Mouse (Mus musculus) midbrain, embryonic 16.5 days (tissue): ENCODE data around the gene Abi3. TPM values are rescaled to one million over a fixed set of nuclear protein-coding genes. Genes with fewer than 3 reads are reported as not detected.

Source experiments
- ATAC-seq: fragments of 200-750 bp; cut with Nextera tagmentation; 2 replicates; pipeline ENCODE4 v1.8.0; 2017; ENCODE audit warnings: moderate TSS enrichment
- H3K27ac ChIP-seq: fragments of 300-500 bp; sonication (generic); 2 replicates; pipeline ENCODE4 v1.5.1; 2014; ENCODE audit warnings: mild to moderate bottlenecking, low read length, mixed read lengths
- H3K27me3 ChIP-seq: fragments of 300-500 bp; sonication (generic); 2 replicates; pipeline ENCODE4 v1.6.1; 2014; ENCODE audit warnings: low read depth, low read length, mixed read lengths; ENCODE audit not compliant: control insufficient read depth, insufficient read depth
- H3K36me3 ChIP-seq: fragments of 300-500 bp; sonication (generic); 2 replicates; pipeline ENCODE4 v1.6.1; 2014; ENCODE audit warnings: mild to moderate bottlenecking, low read length, moderate library complexity, mixed read lengths; ENCODE audit not compliant: control insufficient read depth, insufficient read depth
- H3K4me1 ChIP-seq: fragments of 300-500 bp; sonication (generic); 2 replicates; pipeline ENCODE4 v1.6.1; 2014; ENCODE audit warnings: mild to moderate bottlenecking, low read length, mixed read lengths; ENCODE audit not compliant: control insufficient read depth, insufficient read depth
- H3K4me2 ChIP-seq: fragments of 300-500 bp; sonication (generic); 2 replicates; pipeline ENCODE4 v1.6.1; 2014; ENCODE audit warnings: mild to moderate bottlenecking, low read length, mixed read lengths
- H3K4me3 ChIP-seq: fragments of 300-500 bp; sonication (generic); 2 replicates; pipeline ENCODE4 v1.5.1; 2014; ENCODE audit warnings: low read depth, mild to moderate bottlenecking, low read length, moderate library complexity, mixed read lengths
- H3K9ac ChIP-seq: fragments of 300-500 bp; sonication (generic); 2 replicates; pipeline ENCODE4 v1.6.1; 2014; ENCODE audit warnings: low read depth, low read length, mixed read lengths
- H3K9me3 ChIP-seq: fragments of 300-500 bp; sonication (generic); replicated peaks from 2 replicates; pipeline ENCODE4 v1.6.1; 2014; ENCODE audit warnings: mild to moderate bottlenecking, low read length, mixed read lengths; ENCODE audit not compliant: control insufficient read depth, poor library complexity, severe bottlenecking
- WGBS: fragments of 180-500 bp; shearing (Covaris S2); extraction: QIAGEN DNeasy Blood & Tissue Kit; methylation state at CpG from one replicate; pipeline ENCODE4 v1.1.7; 2014; 5-methylcytosine and 5-hydroxymethylcytosine counted together
- polyA plus RNA-seq: library from polyadenylated mRNA; unstranded; fragments of >200 nt; fragmentation: Nextera tagmentation; extraction: Ambion mirVana; gene quantifications from 2 replicates; pipeline ENCODE4 v1.2.1, GENCODE M21; 2015

Gene Abi3
- polyA plus RNA-seq, 1 experiment from 2014 or later: 1.2 TPM

GRCm38 (mm10) chr11:95859468-95859855, 17.2 kb upstream of the Abi3 start:
- ATAC-seq: peak; percentile 77
- 0% methylated on average over 35 of the region's 35 CpGs for WGBS
- Histone ChIP-seq H3K4me3 (peak overlapping the region; percentile 83), H3K27ac (peak overlapping the region; percentile 80), H3K36me3 (no peaks in the 10 kb centered on the region), H3K9ac (peak overlapping the region; percentile 63), H3K4me2 (peak overlapping the region; percentile 85), H3K4me1 (peaks cover 15% of the 10 kb centered on the region), H3K9me3 (no peaks in the 10 kb centered on the region), H3K27me3 (no peaks in the 10 kb centered on the region)

GRCm38 (mm10) chr11:95858528-95859467, 16.5 kb upstream of the Abi3 start:
- peaks cover 15% of the 10 kb centered on the region for H3K4me1 ChIP-seq
- H3K9me3 ChIP-seq: no peaks in the 10 kb centered on the region
- peak overlapping the region; percentile 83 for H3K4me3 ChIP-seq
- H3K27me3 ChIP-seq: no peaks in the 10 kb centered on the region
- H3K27ac ChIP-seq: peak overlapping the region; percentile 80
- no peaks in the 10 kb centered on the region for H3K36me3 ChIP-seq
- peak overlapping the region; percentile 66 for H3K9ac ChIP-seq
- H3K4me2 ChIP-seq: peak overlapping the region; percentile 85
- WGBS: under 1% methylated on average over 58 of the region's 58 CpGs
- ATAC-seq: peak; percentile 99

DNA sequence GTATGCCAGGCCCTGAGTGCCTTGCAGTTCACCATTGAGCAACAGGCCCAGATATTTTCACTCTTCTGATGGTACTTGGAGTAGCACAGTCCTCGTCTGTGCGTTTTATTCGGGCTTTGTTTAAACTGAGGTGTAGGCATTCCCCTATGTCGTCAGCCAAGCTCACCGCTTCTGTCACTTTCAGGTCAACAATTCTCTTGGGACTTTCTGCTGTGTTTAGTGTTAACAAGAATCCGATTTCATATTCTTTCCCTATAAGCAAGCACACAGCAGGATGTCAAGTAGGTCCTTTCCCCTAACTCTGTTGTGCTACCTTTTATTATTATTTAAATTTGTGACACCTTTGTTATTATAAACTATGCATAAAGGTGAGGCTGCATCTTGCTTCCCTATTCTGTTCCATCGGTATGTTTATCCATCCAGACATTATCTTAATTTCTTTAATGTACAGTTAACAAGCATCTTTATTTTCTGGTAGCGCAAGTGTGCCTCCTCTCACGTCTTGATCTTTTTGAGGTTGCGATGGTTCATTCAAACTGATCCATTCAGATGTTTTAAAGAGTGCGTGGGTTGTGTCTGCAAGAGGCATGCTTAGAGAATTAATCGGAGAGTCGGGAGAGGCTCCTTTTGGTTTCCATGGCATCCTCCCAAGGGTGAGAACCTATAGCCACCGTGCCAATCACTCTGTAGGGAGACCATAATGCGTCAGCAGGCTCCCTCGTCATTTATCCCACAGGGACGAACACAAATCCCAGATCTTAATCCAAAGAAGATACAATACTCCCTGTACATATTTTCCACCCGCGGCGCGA, 15.6 kb upstream of the Abi3 start:
- Histone ChIP-seq H3K27me3 (no peaks in the 10 kb centered on the region), H3K4me2 (peak overlapping the region; percentile 85), H3K36me3 (no peaks in the 10 kb centered on the region), H3K27ac (peak overlapping the region; percentile 80), H3K4me3 (peak overlapping the region; percentile 83), H3K9ac (peak overlapping the region; percentile 66), H3K4me1 (peaks cover 15% of the 10 kb centered on the region), H3K9me3 (no peaks in the 10 kb centered on the region)
- 15% methylated on average over 21 of the region's 21 CpGs for WGBS
- peak; percentile 16; the same call in 1 of the 2 replicates for ATAC-seq

GRCm38 (mm10) chr11:95857306-95857705, 15.0 kb upstream of the Abi3 start:
- no peak overlapping the region for H3K4me3 ChIP-seq
- H3K27ac ChIP-seq: no peak overlapping the region; the same call in 1 of the 2 replicates
- no peaks in the 10 kb centered on the region for H3K27me3 ChIP-seq
- no peaks in the 10 kb centered on the region for H3K9me3 ChIP-seq
- 72% methylated on average over 4 of the region's 4 CpGs for WGBS
- no peak overlapping the region for H3K9ac ChIP-seq
- peaks cover 15% of the 10 kb centered on the region for H3K4me1 ChIP-seq
- no peak for ATAC-seq
- H3K4me2 ChIP-seq: peak overlapping the region; percentile 85
- H3K36me3 ChIP-seq: no peaks in the 10 kb centered on the region

- H3K27me3 ChIP-seq: no peaks in the 10 kb centered on the region; the same call in 1 of the 2 replicates
- H3K9me3 ChIP-seq: no peaks in the 10 kb centered on the region
- peaks cover 8% of the 10 kb centered on the region for H3K4me1 ChIP-seq
- H3K36me3 ChIP-seq: no peaks in the 10 kb centered on the region
- no peak for ATAC-seq
- 67% methylated on average over 5 of the region's 5 CpGs for WGBS
- H3K4me3 ChIP-seq: no peak overlapping the region
- H3K9ac ChIP-seq: no peak overlapping the region
- no peak overlapping the region for H3K4me2 ChIP-seq
- H3K27ac ChIP-seq: no peak overlapping the region
These were observed 11.4 kb upstream of the Abi3 start for GRCm38 (mm10) chr11:95853684-95854083.

GRCm38 (mm10) chr11:95850898-95851297, 8.6 kb upstream of the Abi3 start:
- ATAC-seq: no peak
- Histone ChIP-seq H3K9ac (no peak overlapping the region), H3K9me3 (no peaks in the 10 kb centered on the region), H3K36me3 (no peaks in the 10 kb centered on the region), H3K27me3 (no peaks in the 10 kb centered on the region; the same call in 1 of the 2 replicates), H3K4me2 (no peak overlapping the region), H3K27ac (no peak overlapping the region), H3K4me1 (no peaks in the 10 kb centered on the region), H3K4me3 (no peak overlapping the region)
- 71% methylated on average over 2 of the region's 2 CpGs for WGBS

- Histone ChIP-seq H3K27ac (no peak overlapping the region), H3K4me2 (no peak overlapping the region), H3K9ac (no peak overlapping the region), H3K9me3 (no peaks in the 10 kb centered on the region), H3K4me1 (no peaks in the 10 kb centered on the region), H3K27me3 (no peaks in the 10 kb centered on the region), H3K36me3 (no peaks in the 10 kb centered on the region), H3K4me3 (no peak overlapping the region)
- no peak for ATAC-seq
- WGBS: 70% methylated on average over 4 of the region's 4 CpGs
These were observed 2.7 kb upstream of the Abi3 start for GRCm38 (mm10) chr11:95844935-95845334.

DNA sequence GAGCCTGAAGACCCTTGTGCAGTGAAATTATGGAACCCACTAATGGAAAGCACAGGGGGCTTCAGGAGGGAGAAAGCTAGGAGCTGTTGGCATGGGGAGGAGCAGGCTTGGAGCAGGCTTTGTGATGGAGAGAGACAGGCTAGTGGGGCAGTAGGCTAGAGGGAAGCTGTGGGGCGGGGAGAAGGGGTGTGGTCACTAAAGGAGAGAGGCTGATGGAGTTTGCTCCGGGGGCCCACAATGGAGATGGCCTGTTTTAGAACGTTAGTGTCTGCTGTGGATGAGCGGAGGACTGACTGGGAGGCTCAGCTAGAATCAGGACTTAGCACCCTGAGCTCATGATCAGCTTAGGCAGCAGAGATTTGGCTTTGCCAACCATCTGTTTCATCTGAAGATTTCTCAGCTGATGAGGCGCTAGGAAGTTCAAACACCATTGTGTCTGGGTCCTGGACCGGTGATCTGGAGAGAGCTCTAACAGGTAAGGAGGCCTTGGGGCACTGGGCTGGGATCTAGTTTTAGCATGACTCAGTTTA, 1.2 kb upstream of the Abi3 start:
- H3K4me2 ChIP-seq: no peak overlapping the region
- 62% methylated on average over 6 of the region's 6 CpGs for WGBS

More for the DNA sequence above, 1.2 kb upstream of the Abi3 start:
- Histone ChIP-seq H3K9me3 (no peaks in the 10 kb centered on the region), H3K9ac (no peak overlapping the region), H3K4me3 (no peak overlapping the region), H3K27ac (no peak overlapping the region), H3K27me3 (no peaks in the 10 kb centered on the region), H3K4me1 (no peaks in the 10 kb centered on the region), H3K36me3 (no peaks in the 10 kb centered on the region)
- no peak for ATAC-seq
